7 mouse cellular contexts compared by ENCODE assay signal in genomic region chr10:111971929-111972328, GRCm38 (mm10). TPM values are rescaled to one million over a fixed set of nuclear protein-coding genes. Genes with fewer than 3 reads are reported as not detected.
A peak's percentile ranks its signal among the peaks of the same experiment; 100 is the strongest.
DNase-seq lines count a peak whose midpoint lies in the region; ATAC-seq and TF ChIP-seq lines count a peak whose summit lies in the region.

No protein-coding gene starts in this region.

- H3K4me2 ChIP-seq in kidney, embryonic 15.5 days: 0 out of 2 replicates have a peak overlapping the region, but pooled peaks have one; percentile 19
- H3K4me2 ChIP-seq in forebrain, embryonic 14.5 days (ENCODE audit: low read length): peak overlapping the region; percentile 16; the same call in 1 of the 2 replicates
- H3K4me2 ChIP-seq in intestine, postnatal 0 days (replicated peaks; ENCODE audit: low read depth): peak overlapping the region; percentile 88; the same call in 1 of the 2 replicates
- H3K4me2 ChIP-seq in neural tube, embryonic 12.5 days (replicated peaks): no peak overlapping the region

- no peaks in the 10 kb centered on the region for H3K9me3 ChIP-seq in kidney, embryonic 15.5 days (replicated peaks)
- H3K9me3 ChIP-seq in forebrain, embryonic 14.5 days (replicated peaks; ENCODE audit: control insufficient read depth, low read length): no peaks in the 10 kb centered on the region
- no peaks in the 10 kb centered on the region for H3K9me3 ChIP-seq in intestine, postnatal 0 days (ENCODE audit: control insufficient read depth)
- no peaks in the 10 kb centered on the region for H3K9me3 ChIP-seq in neural tube, embryonic 12.5 days

- H3K9ac ChIP-seq in kidney, embryonic 15.5 days: no peak overlapping the region
- H3K9ac ChIP-seq in forebrain, embryonic 14.5 days (ENCODE audit: low read length): no peak overlapping the region
- no peak overlapping the region for H3K9ac ChIP-seq in intestine, postnatal 0 days (ENCODE audit: low read depth, low read length)
- H3K9ac ChIP-seq in neural tube, embryonic 12.5 days: no peak overlapping the region

- 83% methylated on average over 3 of the region's 3 CpGs for WGBS in kidney, embryonic 15.5 days
- 81% methylated on average over 3 of the region's 3 CpGs for WGBS in kidney, adult 2 months
- 87% methylated on average over 3 of the region's 3 CpGs for WGBS in forebrain, embryonic 14.5 days
- WGBS in intestine, postnatal 0 days: 81% methylated on average over 3 of the region's 3 CpGs
- WGBS in neural tube, embryonic 12.5 days: 91% methylated on average over 3 of the region's 3 CpGs

- TF ChIP-seq CTCF in kidney, adult 2 months (conservative IDR thresholded peaks at IDR 0.05; ENCODE audit: insufficient read depth, insufficient read length, low read depth, low read length): no peak
- TF ChIP-seq CTCF in intestine, postnatal 0 days (IDR thresholded peaks at IDR 0.05; ENCODE audit: low read depth): no peak
- no peak for TF ChIP-seq CTCF in layer of hippocampus, adult 2 months (conservative IDR thresholded peaks at IDR 0.05)

- TF ChIP-seq POLR2A in kidney, adult 2 months (IDR thresholded peaks at IDR 0.05; ENCODE audit: low read depth, low read length): no peak

- H3K27ac ChIP-seq in kidney, embryonic 15.5 days: no peak overlapping the region
- no peak overlapping the region for H3K27ac ChIP-seq in kidney, adult 2 months (ENCODE audit: insufficient read depth, low read depth, low read length)
- H3K27ac ChIP-seq in forebrain, embryonic 14.5 days (ENCODE audit: low read depth, low read length): no peak overlapping the region
- no peak overlapping the region for H3K27ac ChIP-seq in intestine, postnatal 0 days (ENCODE audit: low read depth, low read length)
- H3K27ac ChIP-seq in neural tube, embryonic 12.5 days: no peak overlapping the region
- H3K27ac ChIP-seq in layer of hippocampus, adult 2 months: no peak overlapping the region

- no peak overlapping the region for H3K4me3 ChIP-seq in kidney, embryonic 15.5 days (replicated peaks)
- H3K4me3 ChIP-seq in kidney, adult 2 months (ENCODE audit: insufficient read depth, low read depth, low read length): no peak overlapping the region
- no peak overlapping the region for H3K4me3 ChIP-seq in forebrain, embryonic 14.5 days (ENCODE audit: low read depth, low read length)
- H3K4me3 ChIP-seq in intestine, postnatal 0 days (ENCODE audit: low read depth, low read length): no peak overlapping the region
- no peak overlapping the region for H3K4me3 ChIP-seq in neural tube, embryonic 12.5 days
- H3K4me3 ChIP-seq in layer of hippocampus, adult 2 months: no peak overlapping the region

- H3K27me3 ChIP-seq in kidney, embryonic 15.5 days: 0 out of 2 replicates have a peak, but pooled peaks cover 2% of the 10 kb centered on the region
- H3K27me3 ChIP-seq in kidney, adult 2 months (replicated peaks; ENCODE audit: control insufficient read depth, insufficient read depth, low read length): no peaks in the 10 kb centered on the region
- H3K27me3 ChIP-seq in forebrain, embryonic 14.5 days (replicated peaks; ENCODE audit: control insufficient read depth, insufficient read depth, low read length): no peaks in the 10 kb centered on the region
- H3K27me3 ChIP-seq in intestine, postnatal 0 days (replicated peaks; ENCODE audit: control insufficient read depth, insufficient read depth, low read length): no peaks in the 10 kb centered on the region
- H3K27me3 ChIP-seq in neural tube, embryonic 12.5 days (replicated peaks): no peaks in the 10 kb centered on the region

- H3K36me3 ChIP-seq in kidney, embryonic 15.5 days: peaks cover 12% of the 10 kb centered on the region
- no peaks in the 10 kb centered on the region for H3K36me3 ChIP-seq in kidney, adult 2 months (ENCODE audit: control insufficient read depth, insufficient read depth, low read length)
- peaks cover 10% of the 10 kb centered on the region; the same call in 1 of the 2 replicates for H3K36me3 ChIP-seq in forebrain, embryonic 14.5 days (ENCODE audit: control insufficient read depth, insufficient read depth, low read length)
- H3K36me3 ChIP-seq in intestine, postnatal 0 days (ENCODE audit: control insufficient read depth, insufficient read depth): peaks cover 9% of the 10 kb centered on the region; the same call in 1 of the 2 replicates
- H3K36me3 ChIP-seq in neural tube, embryonic 12.5 days: 0 out of 2 replicates have a peak, but pooled peaks cover 1% of the 10 kb centered on the region

- no peak for DNase-seq in kidney, adult 2 months
- DNase-seq in forebrain, embryonic 14.5 days (ENCODE audit: low spot score): no peak
- no peak for DNase-seq in spleen, postnatal 36 days (ENCODE audit: low spot score in 2 of 2)
- DNase-seq in layer of hippocampus, adult 2 months (ENCODE audit: low spot score in 2 of 2): no peak

- H3K4me1 ChIP-seq in kidney, embryonic 15.5 days: peaks cover 11% of the 10 kb centered on the region
- H3K4me1 ChIP-seq in kidney, adult 2 months (ENCODE audit: control insufficient read depth, insufficient read depth, low read length): peaks cover 3% of the 10 kb centered on the region; the same call in 1 of the 2 replicates
- peaks cover 8% of the 10 kb centered on the region for H3K4me1 ChIP-seq in forebrain, embryonic 14.5 days (ENCODE audit: control insufficient read depth, insufficient read depth, low read length)
- no peaks in the 10 kb centered on the region; the same call in 1 of the 2 replicates for H3K4me1 ChIP-seq in intestine, postnatal 0 days (replicated peaks; ENCODE audit: control insufficient read depth, insufficient read depth, low read length)
- peaks cover 8% of the 10 kb centered on the region for H3K4me1 ChIP-seq in neural tube, embryonic 12.5 days

- 0 out of 2 replicates have a peak, but pooled peaks have one; percentile 42 for ATAC-seq in kidney, embryonic 15.5 days (replicated peaks; ENCODE audit: low FRiP score)
- ATAC-seq in forebrain, embryonic 14.5 days: peak; percentile 33
- ATAC-seq in intestine, postnatal 0 days: no peak
- ATAC-seq in neural tube, embryonic 12.5 days (ENCODE audit: low FRiP score, low read depth): peak; percentile 56

RNA-seq across cellular contexts. Expression of gene Krr1, which starts 0.5 kb away (rescaled TPM):
- 50.0 and 52.8 TPM in 2 replicates for polyA plus RNA-seq in kidney, embryonic 15.5 days (2015; fragmentation: Nextera tagmentation; extraction: Ambion mirVana)
- 7.8 and 8.5 TPM in 2 replicates for polyA plus RNA-seq in kidney, adult 2 months (2012; rRNA removed)
- 57.3 and 62.1 TPM in 2 replicates for polyA plus RNA-seq in forebrain, embryonic 14.5 days (2014; fragmentation: Nextera tagmentation; extraction: Ambion mirVana)
- polyA plus RNA-seq in intestine, postnatal 0 days (2015; fragmentation: Nextera tagmentation; extraction: Ambion mirVana): 12.7 and 13.6 TPM in 2 replicates
- polyA plus RNA-seq in neural tube, embryonic 12.5 days (2016; fragmentation: Nextera tagmentation; extraction: Ambion mirVana): 51.5 and 53.1 TPM in 2 replicates
- total RNA-seq in layer of hippocampus, adult 2 months (2021): 10 to 100 TPM; 38.2 to 41.7 TPM

RNA-seq across cellular contexts. Expression of gene Glipr1, which starts 30.5 kb away (rescaled TPM):
- 1.9 and 2.5 TPM in 2 replicates for polyA plus RNA-seq in kidney, embryonic 15.5 days (2015; fragmentation: Nextera tagmentation; extraction: Ambion mirVana)
- polyA plus RNA-seq in kidney, adult 2 months (2012; rRNA removed): 1.7 and 4.9 TPM in 2 replicates
- 0.25 and 0.88 TPM in 2 replicates for polyA plus RNA-seq in forebrain, embryonic 14.5 days (2014; fragmentation: Nextera tagmentation; extraction: Ambion mirVana)
- polyA plus RNA-seq in intestine, postnatal 0 days (2015; fragmentation: Nextera tagmentation; extraction: Ambion mirVana): 8.9 and 11.8 TPM in 2 replicates
- polyA plus RNA-seq in neural tube, embryonic 12.5 days (2016; fragmentation: Nextera tagmentation; extraction: Ambion mirVana): 0.46 and 0.76 TPM in 2 replicates
- total RNA-seq in layer of hippocampus, adult 2 months (2021): 1 to 10 TPM; 1.9 to 2.8 TPM
